Mouse (Mus musculus): ENCODE results near the gene Dut. TPM values are rescaled to one million over a fixed set of nuclear protein-coding genes. Genes with fewer than 3 reads are reported as not detected.

Dut gene
- polyA plus RNA-seq, 1 experiment, result 21.5 TPM

DNA sequence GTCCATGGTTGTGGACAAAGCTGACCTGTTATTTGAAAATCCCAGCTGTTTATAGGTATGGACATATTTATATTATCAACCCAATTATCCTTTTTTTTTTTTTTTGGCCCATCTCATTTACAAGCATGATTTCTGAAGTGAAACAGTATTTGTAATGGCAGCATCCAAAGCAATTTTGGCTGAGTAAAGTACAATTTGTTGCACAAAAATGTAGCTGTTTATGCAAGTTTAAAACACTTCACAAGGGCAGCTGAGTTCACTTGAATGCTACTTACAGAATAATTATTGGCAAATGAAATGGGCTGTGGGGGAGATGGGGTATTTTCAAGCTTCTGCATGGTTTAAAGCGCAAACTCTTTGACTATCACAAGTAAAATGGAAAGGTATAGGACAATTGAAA, 51.9 kb downstream of the Dut start:
- no peak for DNase-seq (ENCODE audit: low read depth, low spot score)

DNA sequence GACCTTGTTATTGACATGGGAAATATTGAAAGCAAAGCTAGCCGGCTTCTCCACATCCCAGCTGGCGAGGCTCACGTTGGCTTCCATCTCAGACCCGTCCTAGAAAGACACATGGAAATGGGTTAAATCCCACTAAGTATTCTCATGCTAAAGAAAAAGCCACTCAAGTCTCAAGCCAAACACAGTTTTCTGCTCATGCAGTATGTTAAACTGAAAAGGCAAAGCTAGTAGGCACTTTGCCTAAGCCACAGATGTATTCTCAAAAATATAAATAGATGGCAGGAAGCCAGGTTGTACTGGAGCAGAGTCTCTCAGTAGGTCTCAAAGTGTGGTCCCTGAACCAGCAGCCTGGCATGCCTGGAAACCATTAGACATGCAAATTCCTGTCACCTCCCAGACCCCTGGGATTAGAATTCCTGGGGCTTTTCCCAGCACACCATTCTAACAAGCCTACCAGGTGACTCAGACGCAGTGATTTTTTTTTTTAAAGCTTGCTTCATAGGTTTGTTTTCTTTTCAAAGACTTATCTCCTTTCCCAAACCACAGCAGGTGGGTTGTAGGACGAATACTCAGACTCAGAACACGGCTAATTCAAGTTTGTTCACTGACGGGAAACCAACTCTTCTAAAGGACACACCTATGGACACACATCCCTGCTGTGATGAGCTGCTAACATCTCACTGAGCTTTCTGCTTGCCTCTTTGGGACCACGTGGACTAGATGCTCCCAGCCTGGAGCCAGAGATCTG, 55.1 kb downstream of the Dut start:
- no peak for DNase-seq (ENCODE audit: low read depth, low spot score)
- 68% methylated on average over 9 of the region's 9 CpGs for WGBS

More for the DNA sequence above, 51.9 kb downstream of the Dut start:
- 83% methylated on average over 1 of the region's 1 CpGs for WGBS

DNA sequence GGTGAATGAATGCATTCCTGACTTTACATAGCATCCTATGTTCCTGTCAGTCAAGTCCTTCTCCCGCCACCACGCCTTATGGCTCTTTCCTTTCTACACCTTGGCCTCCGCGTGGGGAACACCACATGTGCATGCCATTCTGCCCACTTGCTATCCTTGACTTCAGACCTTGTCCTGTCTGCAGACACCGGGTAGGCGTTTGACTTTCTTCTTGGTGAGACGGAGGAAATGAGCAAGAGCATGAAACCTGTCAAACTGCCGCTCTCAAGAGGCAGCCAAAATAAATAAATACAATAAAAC, 55.6 kb downstream of the Dut start:
- no peak for DNase-seq (ENCODE audit: low read depth, low spot score)
- 58% methylated on average over 8 of the region's 8 CpGs for WGBS

DNA sequence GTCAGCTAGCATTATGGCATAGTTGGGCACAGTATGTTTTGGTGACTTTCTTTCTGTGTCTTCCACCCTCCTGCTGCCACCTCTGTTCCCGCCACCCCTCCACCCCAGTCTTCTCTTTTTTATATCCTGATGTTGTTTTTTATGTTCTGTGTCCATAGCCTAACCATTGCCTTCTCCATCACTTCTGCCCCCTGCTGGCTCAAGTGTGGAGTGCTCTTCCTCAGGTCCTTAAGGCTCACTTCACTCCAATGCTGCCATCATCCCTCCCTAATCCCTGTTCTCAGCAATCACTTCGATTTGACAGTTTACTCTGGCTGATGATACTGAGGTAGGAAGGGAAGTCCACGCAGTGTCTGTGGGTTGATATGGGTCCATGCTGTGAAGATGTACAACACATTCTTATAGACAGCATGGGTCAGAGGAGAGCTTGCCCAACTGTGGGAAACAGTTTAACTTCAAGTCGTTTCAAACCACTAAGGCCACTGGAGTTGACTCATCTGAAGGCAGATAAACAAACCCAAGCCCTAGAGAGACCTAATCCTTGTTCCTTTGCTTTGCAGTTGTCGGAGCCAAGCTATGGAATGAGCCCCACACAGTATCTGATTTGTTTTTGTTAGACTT, 56.9 kb downstream of the Dut start:
- 67% methylated on average over 5 of the region's 5 CpGs for WGBS
- no peak for DNase-seq (ENCODE audit: low read depth, low spot score)

DNA sequence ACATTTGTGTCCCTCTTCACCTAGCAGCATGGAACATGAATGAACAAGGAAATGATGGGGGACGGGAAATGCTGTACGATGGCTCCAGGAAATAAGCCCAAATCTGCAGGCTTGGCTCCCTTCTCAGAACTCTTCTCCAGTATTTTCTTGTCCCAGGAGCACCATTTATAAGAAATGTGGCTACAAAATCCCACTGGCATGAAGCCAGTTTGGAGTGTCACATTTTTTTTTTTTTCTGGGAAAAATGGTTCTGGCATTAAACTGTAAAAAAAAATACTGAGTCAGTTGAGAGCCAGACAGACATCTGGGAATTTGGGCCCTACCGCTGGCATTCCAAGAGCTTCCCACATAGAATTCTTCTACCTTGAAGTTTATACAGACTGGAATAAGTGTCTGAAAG, 57.8 kb downstream of the Dut start:
- DNase-seq (ENCODE audit: low read depth, low spot score), result no peak
- WGBS, result 80% methylated on average over 3 of the region's 3 CpGs

DNA sequence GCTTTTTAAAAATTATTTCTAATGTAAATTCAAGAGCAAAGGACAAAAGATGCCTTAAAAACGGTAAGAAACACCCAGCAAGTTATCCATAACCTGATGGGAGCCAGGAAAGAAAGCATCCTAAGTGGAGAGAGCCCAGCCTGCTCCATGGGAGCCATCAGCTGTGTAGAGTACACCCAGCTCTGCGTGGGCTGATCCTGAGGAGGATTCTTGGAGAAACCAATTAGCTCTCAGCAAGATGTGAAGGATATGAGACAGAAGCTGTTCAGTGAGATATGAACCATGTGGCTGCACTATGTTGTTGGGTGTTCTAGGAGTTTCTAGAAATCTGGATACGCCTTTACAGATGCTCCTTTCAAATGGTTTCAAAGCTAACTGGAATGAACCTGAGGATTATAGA, 58.7 kb downstream of the Dut start:
- 79% methylated on average over 3 of the region's 3 CpGs for WGBS
- DNase-seq (ENCODE audit: low read depth, low spot score), result no peak

Other genes starting within 250 kb of the Dut start
- gene Slc24a5, start 179.1 kb upstream of the Dut start, polyA plus RNA-seq (2012; rRNA removed), result 0.14 and 0.16 TPM in 2 replicates
- 2.7 and 3.8 TPM in 2 replicates for gene Myef2, start 123.5 kb upstream of the Dut start, polyA plus RNA-seq (2012; rRNA removed)
- not detected in 2 replicates for gene Ctxn2, start 110.5 kb upstream of the Dut start, polyA plus RNA-seq (2012; rRNA removed)
- not detected in 2 replicates for gene Slc12a1, start 94.7 kb upstream of the Dut start, polyA plus RNA-seq (2012; rRNA removed)